Mouse (Mus musculus) liver, embryonic 13.5 days (tissue): Measurements from ENCODE around the gene Rabgap1l. TPM values are rescaled to one million over a fixed set of nuclear protein-coding genes. Genes with fewer than 3 reads are reported as not detected.
"Not testable (repeated sequence)": the region's sequence is repeated elsewhere in the genome, so short reads cannot be mapped to it uniquely, and the experiment has no call there.

Experiments
- ATAC-seq: fragments of 200-750 bp; cut with Nextera tagmentation; 2 replicates; pipeline ENCODE4 v1.8.0; 2017; ENCODE audit warnings: low read depth, mild to moderate bottlenecking, moderate number of reproducible peaks, moderate library complexity
- DNase-seq: peaks from one replicate; pipeline ENCODE4 v3.0.0; 2022
- H3K27ac ChIP-seq: fragments of 300-500 bp; sonication (generic); 2 replicates; pipeline ENCODE4 v1.5.1; 2015; ENCODE audit warnings: moderate library complexity, mild to moderate bottlenecking, inconsistent platforms
- H3K27me3 ChIP-seq: fragments of 300-500 bp; sonication (generic); 2 replicates; pipeline ENCODE4 v1.6.1; 2015; ENCODE audit warnings: mild to moderate bottlenecking, inconsistent platforms
- H3K36me3 ChIP-seq: fragments of 300-500 bp; sonication (generic); 2 replicates; pipeline ENCODE4 v1.6.1; 2015; ENCODE audit warnings: mild to moderate bottlenecking, inconsistent platforms
- H3K4me1 ChIP-seq: fragments of 300-500 bp; sonication (generic); replicated peaks from 2 replicates; pipeline ENCODE4 v1.6.1; 2015; ENCODE audit warnings: inconsistent platforms
- H3K4me2 ChIP-seq: fragments of 300-500 bp; sonication (generic); 2 replicates; pipeline ENCODE4 v1.6.1; 2015; ENCODE audit warnings: inconsistent platforms, mild to moderate bottlenecking, moderate library complexity
- H3K4me3 ChIP-seq: fragments of 300-500 bp; sonication (generic); replicated peaks from 2 replicates; pipeline ENCODE4 v1.5.1; 2015; ENCODE audit warnings: mild to moderate bottlenecking, inconsistent platforms
- H3K9ac ChIP-seq: fragments of 300-500 bp; sonication (generic); 2 replicates; pipeline ENCODE4 v1.6.1; 2015; ENCODE audit warnings: mild to moderate bottlenecking, inconsistent platforms
- H3K9me3 ChIP-seq: fragments of 300-500 bp; sonication (generic); replicated peaks from 2 replicates; pipeline ENCODE4 v1.6.1; 2016; ENCODE audit warnings: inconsistent platforms
- WGBS: fragments of 180-500 bp; shearing (Covaris S2); methylation state at CpG from one replicate; pipeline ENCODE4 v1.1.7; 2015; ENCODE audit not compliant: insufficient replicate concordance; 5-methylcytosine and 5-hydroxymethylcytosine counted together
- polyA plus RNA-seq: library from polyadenylated mRNA; unstranded; fragments of >200 nt; fragmentation: Nextera tagmentation; extraction: Ambion mirVana; gene quantifications from 2 replicates; pipeline ENCODE4 v1.2.1, GENCODE M21; 2015

Gene Rabgap1l
- polyA plus RNA-seq, 1 experiment from 2014 or later = 37.5 TPM

- no peak for DNase-seq
- WGBS = 68% methylated on average over 12 of the region's 12 CpGs
- Histone ChIP-seq H3K9me3 (no peaks in the 10 kb centered on the region), H3K27me3 (no peaks in the 10 kb centered on the region), H3K4me2 (no peak overlapping the region), H3K4me1 (0 out of 2 replicates have a peak, but pooled peaks cover 3% of the 10 kb centered on the region), H3K9ac (no peak overlapping the region), H3K4me3 (no peak overlapping the region), H3K27ac (no peak overlapping the region), H3K36me3 (0 out of 2 replicates have a peak, but pooled peaks cover 3% of the 10 kb centered on the region)
- ATAC-seq = no peak
Measured at GRCm38 (mm10) chr1:160628213-160628932, 164.6 kb downstream of the Rabgap1l start.

GRCm38 (mm10) chr1:160624354-160625120 lies 168.5 kb downstream of the Rabgap1l start:
- H3K4me1 ChIP-seq, H3K27me3 ChIP-seq, H3K9me3 ChIP-seq, H3K27ac ChIP-seq, H3K9ac ChIP-seq, ATAC-seq, H3K36me3 ChIP-seq, H3K4me2 ChIP-seq, DNase-seq, H3K4me3 ChIP-seq: not testable (repeated sequence)
- 70% methylated on average over 4 of the region's 4 CpGs for WGBS

- no peaks in the 10 kb centered on the region for H3K27me3 ChIP-seq
- no peak overlapping the region for H3K9ac ChIP-seq
- H3K4me3 ChIP-seq = no peak overlapping the region
- no peaks in the 10 kb centered on the region for H3K9me3 ChIP-seq
- H3K36me3 ChIP-seq = no peaks in the 10 kb centered on the region
- ATAC-seq (no peak), DNase-seq (no peak)
- no peak overlapping the region for H3K4me2 ChIP-seq
- no peaks in the 10 kb centered on the region for H3K4me1 ChIP-seq
- WGBS = 62% methylated on average over 2 of the region's 2 CpGs
- no peak overlapping the region for H3K27ac ChIP-seq
Measured at GRCm38 (mm10) chr1:160618201-160618600, 174.8 kb downstream of the Rabgap1l start.

GRCm38 (mm10) chr1:160606425-160606824 lies 186.6 kb downstream of the Rabgap1l start:
- no peaks in the 10 kb centered on the region for H3K4me1 ChIP-seq
- no peaks in the 10 kb centered on the region for H3K36me3 ChIP-seq
- DNase-seq (no peak), ATAC-seq (no peak)
- H3K9me3 ChIP-seq = no peaks in the 10 kb centered on the region
- no peaks in the 10 kb centered on the region for H3K27me3 ChIP-seq
- H3K27ac ChIP-seq = no peak overlapping the region
- 68% methylated on average over 2 of the region's 2 CpGs for WGBS
- no peak overlapping the region for H3K4me2 ChIP-seq
- no peak overlapping the region for H3K9ac ChIP-seq
- H3K4me3 ChIP-seq = no peak overlapping the region

GRCm38 (mm10) chr1:160603312-160603711 lies 189.7 kb downstream of the Rabgap1l start:
- not testable (repeated sequence) for H3K4me1 ChIP-seq, H3K36me3 ChIP-seq, H3K9me3 ChIP-seq, H3K9ac ChIP-seq, H3K27me3 ChIP-seq, ATAC-seq, H3K4me3 ChIP-seq, H3K4me2 ChIP-seq, H3K27ac ChIP-seq, DNase-seq

- Histone ChIP-seq H3K36me3 (no peaks in the 10 kb centered on the region), H3K27ac (no peak overlapping the region), H3K27me3 (no peaks in the 10 kb centered on the region), H3K4me3 (no peak overlapping the region), H3K4me2 (no peak overlapping the region), H3K9me3 (no peaks in the 10 kb centered on the region), H3K4me1 (peaks cover 3% of the 10 kb centered on the region; the same call in 1 of the 2 replicates), H3K9ac (no peak overlapping the region)
- ATAC-seq (peak; percentile 88), DNase-seq (no peak)
- 68% methylated on average over 1 of the region's 1 CpGs for WGBS
Measured at GRCm38 (mm10) chr1:160597369-160597768, 195.6 kb downstream of the Rabgap1l start.

- Histone ChIP-seq H3K9ac (no peak overlapping the region), H3K4me3 (no peak overlapping the region), H3K4me2 (no peak overlapping the region), H3K36me3 (no peaks in the 10 kb centered on the region), H3K9me3 (no peaks in the 10 kb centered on the region), H3K4me1 (peaks cover 3% of the 10 kb centered on the region; the same call in 1 of the 2 replicates), H3K27ac (no peak overlapping the region), H3K27me3 (no peaks in the 10 kb centered on the region)
- no peak for DNase-seq
- no peak for ATAC-seq
- 82% methylated on average over 3 of the region's 3 CpGs for WGBS
Measured at GRCm38 (mm10) chr1:160596948-160597270, 196.1 kb downstream of the Rabgap1l start.

GRCm38 (mm10) chr1:160596252-160596947 lies 196.6 kb downstream of the Rabgap1l start:
- Histone ChIP-seq H3K27me3 (no peaks in the 10 kb centered on the region), H3K4me2 (no peak overlapping the region), H3K36me3 (no peaks in the 10 kb centered on the region), H3K9me3 (no peaks in the 10 kb centered on the region), H3K4me1 (peaks cover 3% of the 10 kb centered on the region; the same call in 1 of the 2 replicates), H3K27ac (no peak overlapping the region), H3K4me3 (no peak overlapping the region), H3K9ac (no peak overlapping the region)
- no peak for DNase-seq
- no peak for ATAC-seq

GRCm38 (mm10) chr1:160594576-160594975 lies 198.4 kb downstream of the Rabgap1l start:
- H3K36me3 ChIP-seq = no peaks in the 10 kb centered on the region
- peaks cover 3% of the 10 kb centered on the region; the same call in 1 of the 2 replicates for H3K4me1 ChIP-seq
- H3K27me3 ChIP-seq = no peaks in the 10 kb centered on the region
- no peak overlapping the region for H3K4me3 ChIP-seq
- no peaks in the 10 kb centered on the region for H3K9me3 ChIP-seq
- H3K9ac ChIP-seq = no peak overlapping the region
- no peak overlapping the region for H3K4me2 ChIP-seq
- DNase-seq = no peak
- ATAC-seq = no peak
- H3K27ac ChIP-seq = no peak overlapping the region
- 88% methylated on average over 1 of the region's 1 CpGs for WGBS

- Histone ChIP-seq H3K27ac (no peak overlapping the region), H3K27me3 (no peaks in the 10 kb centered on the region), H3K9ac (no peak overlapping the region), H3K9me3 (no peaks in the 10 kb centered on the region), H3K4me3 (no peak overlapping the region), H3K4me1 (peaks cover 3% of the 10 kb centered on the region; the same call in 1 of the 2 replicates), H3K36me3 (no peaks in the 10 kb centered on the region), H3K4me2 (no peak overlapping the region)
- WGBS = 72% methylated on average over 4 of the region's 4 CpGs
- ATAC-seq (no peak), DNase-seq (no peak)
Measured at GRCm38 (mm10) chr1:160594066-160594465, 198.9 kb downstream of the Rabgap1l start.

GRCm38 (mm10) chr1:160588911-160589590 lies 204.0 kb downstream of the Rabgap1l start:
- Histone ChIP-seq H3K27me3 (no peaks in the 10 kb centered on the region), H3K9ac (no peak overlapping the region), H3K36me3 (no peaks in the 10 kb centered on the region), H3K4me2 (no peak overlapping the region), H3K4me1 (no peaks in the 10 kb centered on the region), H3K4me3 (no peak overlapping the region), H3K27ac (no peak overlapping the region), H3K9me3 (no peaks in the 10 kb centered on the region)
- 65% methylated on average over 4 of the region's 4 CpGs for WGBS
- DNase-seq (no peak), ATAC-seq (no peak)
